Mouse (Mus musculus) right cerebral cortex, postnatal 36 days (tissue): ENCODE measurements around the gene Ppm1b.
"Not testable (repeated sequence)": the region's sequence is repeated elsewhere in the genome, so short reads cannot be mapped to it uniquely, and the experiment has no call there.

Source experiments
- DNase-seq, 2 experiments: peaks; one replicate each; pipeline ENCODE4 v3.0.0; 2022; ENCODE audit warnings: low spot score in 2 of 2, mixed read lengths in 1 of 2

The Ppm1b gene

GRCm38 (mm10) chr17:84956441-84956840 is at the start of gene Ppm1b:
Gene Ppm1b (plus strand): TSS chr17:84956741.
- no peak for DNase-seq

- no peak for DNase-seq
Observed at GRCm38 (mm10) chr17:84921666-84922376, 34.7 kb upstream of the Ppm1b start.

GRCm38 (mm10) chr17:84924779-84925178 is 31.8 kb upstream of the Ppm1b start:
- DNase-seq: no peak

- no peak for DNase-seq
Observed at GRCm38 (mm10) chr17:84926233-84926632, 30.3 kb upstream of the Ppm1b start.

- no peak for DNase-seq
Observed at GRCm38 (mm10) chr17:84927580-84927979, 29.0 kb upstream of the Ppm1b start.

- DNase-seq: no peak
Observed at GRCm38 (mm10) chr17:84932943-84933342, 23.6 kb upstream of the Ppm1b start.

GRCm38 (mm10) chr17:84933968-84934367 is 22.6 kb upstream of the Ppm1b start:
- no peak for DNase-seq

- not testable (repeated sequence) for DNase-seq
Observed at GRCm38 (mm10) chr17:84935620-84936019, 20.9 kb upstream of the Ppm1b start.

- no peak for DNase-seq
Observed at GRCm38 (mm10) chr17:84936301-84936700, 20.2 kb upstream of the Ppm1b start.

GRCm38 (mm10) chr17:84936809-84937208 is 19.7 kb upstream of the Ppm1b start:
- no peak for DNase-seq

GRCm38 (mm10) chr17:84937220-84937619 is 19.3 kb upstream of the Ppm1b start:
- no peak for DNase-seq

GRCm38 (mm10) chr17:84938215-84938614 is 18.3 kb upstream of the Ppm1b start:
- DNase-seq: no peak

- no peak for DNase-seq
Observed at GRCm38 (mm10) chr17:84940017-84940731, 16.4 kb upstream of the Ppm1b start.

GRCm38 (mm10) chr17:84941291-84941868 is 15.2 kb upstream of the Ppm1b start:
- DNase-seq: no peak

GRCm38 (mm10) chr17:84942358-84943032 is 14.0 kb upstream of the Ppm1b start:
- no peak for DNase-seq

- no peak for DNase-seq
Observed at GRCm38 (mm10) chr17:84943033-84943393, 13.5 kb upstream of the Ppm1b start.

GRCm38 (mm10) chr17:84944348-84944747 is 12.2 kb upstream of the Ppm1b start:
- DNase-seq: no peak

GRCm38 (mm10) chr17:84952521-84952920 is 4.0 kb upstream of the Ppm1b start:
- DNase-seq: no peak

- no peak for DNase-seq
Observed at GRCm38 (mm10) chr17:84953776-84954175, 2.8 kb upstream of the Ppm1b start.

GRCm38 (mm10) chr17:84954881-84955280 is 1.7 kb upstream of the Ppm1b start:
- DNase-seq: no peak

GRCm38 (mm10) chr17:84956931-84957486 is 468 bp downstream of the Ppm1b start:
- DNase-seq: peak; percentile 87 to 92
